Mouse (Mus musculus): ENCODE measurements around the gene Dbi.

GRCm38 (mm10) chr1:120120141-120120968, 523 bp downstream of the Dbi start:
- TF ChIP-seq CTCF (IDR thresholded peaks at IDR 0.05; ENCODE audit: low read depth) (no peak), EP300 (IDR thresholded peaks at IDR 0.05; ENCODE audit: low read depth) (peak; percentile 63; the same call in 1 of the 2 replicates)
